ENCODE assay signal across 15 mouse cellular contexts in genomic region chr10:66348398-66348797, GRCm38 (mm10).
"Had no signal": no experiment of that assay in that cellular context is flagged by ENCODE, and none has a peak within 500 bp of the region (broad histone marks: within the 10 kb centered on the region; RNA-seq: fewer than 3 reads in every experiment).

No protein-coding gene starts in this region.

- DNase-seq: kidney, adult 18-20 months; kidney, postnatal 4 days; lung, embryonic 14.5 days; lung, postnatal 10 days; lung, postnatal 4 days; thymus, adult 18-20 months; thymus, postnatal 14 days had no signal

- ATAC-seq: intestine, embryonic 15.5 days; liver, embryonic 12.5 days; midbrain, embryonic 16.5 days had no signal

- H3K9me3 ChIP-seq: intestine, embryonic 15.5 days; limb, embryonic 15.5 days; stomach, embryonic 15.5 days had no signal

- H3K27ac ChIP-seq: intestine, embryonic 15.5 days; left cerebral cortex, adult 2 months; limb, embryonic 15.5 days; liver, embryonic 12.5 days; stomach, embryonic 15.5 days had no signal

- H3K36me3 ChIP-seq: intestine, embryonic 15.5 days; limb, embryonic 15.5 days; liver, embryonic 12.5 days; stomach, embryonic 15.5 days had no signal

- H3K4me1 ChIP-seq: intestine, embryonic 15.5 days; limb, embryonic 15.5 days; liver, embryonic 12.5 days; megakaryocyte, embryonic 14.5 days; stomach, embryonic 15.5 days had no signal

- H3K4me2 ChIP-seq: intestine, embryonic 15.5 days; limb, embryonic 15.5 days; liver, embryonic 12.5 days; lung, embryonic 14.5 days; midbrain, embryonic 11.5 days; stomach, embryonic 15.5 days had no signal

- H3K27me3 ChIP-seq: intestine, embryonic 15.5 days; limb, embryonic 15.5 days; liver, embryonic 12.5 days; megakaryocyte, embryonic 14.5 days; stomach, embryonic 15.5 days had no signal

- H3K4me3 ChIP-seq: intestine, embryonic 15.5 days; left cerebral cortex, adult 2 months; limb, embryonic 15.5 days; liver, embryonic 12.5 days; megakaryocyte, embryonic 14.5 days; stomach, embryonic 15.5 days had no signal

- H3K9ac ChIP-seq: intestine, embryonic 15.5 days; limb, embryonic 15.5 days; liver, embryonic 12.5 days; lung, embryonic 14.5 days; stomach, embryonic 15.5 days had no signal
